Mouse (Mus musculus) brain, embryonic 14.5 days (tissue): ENCODE measurements around the gene Bmper.

ENCODE experiments used
- CTCF ChIP-seq: fragments of 200-500 bp; IDR thresholded peaks from 2 replicates; pipeline ENCODE4 v1.5.1; 2012; ENCODE audit warnings: inconsistent platforms, mild to moderate bottlenecking, moderate library complexity, borderline replicate concordance; ENCODE audit not compliant: insufficient read depth, insufficient read length; ENCODE audit errors: extremely low read depth
- POLR2A ChIP-seq: fragments of 200-500 bp; IDR thresholded peaks from 2 replicates; pipeline ENCODE4 v1.6.1; 2012; ENCODE audit warnings: mild to moderate bottlenecking, inconsistent platforms, borderline replicate concordance; ENCODE audit not compliant: poor library complexity, insufficient read depth, insufficient read length, severe bottlenecking; ENCODE audit errors: extremely low read depth

- no peak for TF ChIP-seq POLR2A
- TF ChIP-seq CTCF, result peak; percentile 28; the same call in 1 of the 2 replicates
Observed at GRCm38 (mm10) chr9:23219754-23220153, 3.1 kb upstream of the Bmper start.
